Mouse (Mus musculus) hindbrain, embryonic 11.5 days (tissue): ENCODE results near the gene Hist1h4k. TPM values are rescaled to one million over a fixed set of nuclear protein-coding genes. Genes with fewer than 3 reads are reported as not detected.

ENCODE experiments used
- ATAC-seq: fragments of 200-750 bp; cut with Nextera tagmentation; 2 replicates; pipeline ENCODE4 v1.8.0; 2017; ENCODE audit warnings: mild to moderate bottlenecking, moderate TSS enrichment, moderate library complexity; ENCODE audit not compliant: low FRiP score
- DNase-seq: peaks from one replicate; pipeline ENCODE4 v3.0.0-alpha.2; 2015; ENCODE audit warnings: low spot score
- H3K27ac ChIP-seq: fragments of 300-500 bp; sonication (generic); 2 replicates; pipeline ENCODE4 v1.5.1; 2014; ENCODE audit warnings: mild to moderate bottlenecking, low read depth, low read length
- H3K27me3 ChIP-seq: fragments of 300-500 bp; sonication (generic); 2 replicates; pipeline ENCODE4 v1.6.1; 2014; ENCODE audit warnings: mild to moderate bottlenecking, low read length, moderate library complexity, mixed read lengths; ENCODE audit not compliant: control insufficient read depth, insufficient read depth
- H3K36me3 ChIP-seq: fragments of 300-500 bp; sonication (generic); 2 replicates; pipeline ENCODE4 v1.6.1; 2014; ENCODE audit warnings: mild to moderate bottlenecking, low read length, moderate library complexity, mixed read lengths; ENCODE audit not compliant: control insufficient read depth, insufficient read depth
- H3K4me1 ChIP-seq: fragments of 300-500 bp; sonication (generic); replicated peaks from 2 replicates; pipeline ENCODE4 v1.6.1; 2014; ENCODE audit warnings: low read length, mixed read lengths; ENCODE audit not compliant: control insufficient read depth, insufficient read depth
- H3K4me2 ChIP-seq: fragments of 300-500 bp; sonication (generic); replicated peaks from 2 replicates; pipeline ENCODE4 v1.6.1; 2014; ENCODE audit warnings: mild to moderate bottlenecking, low read depth, low read length
- H3K4me3 ChIP-seq: fragments of 300-500 bp; sonication (generic); 2 replicates; pipeline ENCODE4 v1.5.1; 2014; ENCODE audit warnings: low read depth, low read length
- H3K9ac ChIP-seq: fragments of 300-500 bp; sonication (generic); 2 replicates; pipeline ENCODE4 v1.6.1; 2014; ENCODE audit warnings: low read depth, low read length
- H3K9me3 ChIP-seq: fragments of 300-500 bp; sonication (generic); 2 replicates; pipeline ENCODE4 v1.6.1; 2016; ENCODE audit warnings: low read length; ENCODE audit not compliant: control insufficient read depth
- WGBS: fragments of 180-500 bp; shearing (Covaris S2); extraction: QIAGEN DNeasy Blood & Tissue Kit; methylation state at CpG from one replicate; pipeline ENCODE4 v1.1.7; 2014; 5-methylcytosine and 5-hydroxymethylcytosine counted together
- polyA plus RNA-seq: library from polyadenylated mRNA; unstranded; fragments of >200 nt; fragmentation: Nextera tagmentation; extraction: Ambion mirVana; gene quantifications from 2 replicates; pipeline ENCODE4 v1.2.1, GENCODE M21; 2014

Hist1h4k gene
- polyA plus RNA-seq, 1 experiment from 2014 or later = 2.4 TPM

DNA sequence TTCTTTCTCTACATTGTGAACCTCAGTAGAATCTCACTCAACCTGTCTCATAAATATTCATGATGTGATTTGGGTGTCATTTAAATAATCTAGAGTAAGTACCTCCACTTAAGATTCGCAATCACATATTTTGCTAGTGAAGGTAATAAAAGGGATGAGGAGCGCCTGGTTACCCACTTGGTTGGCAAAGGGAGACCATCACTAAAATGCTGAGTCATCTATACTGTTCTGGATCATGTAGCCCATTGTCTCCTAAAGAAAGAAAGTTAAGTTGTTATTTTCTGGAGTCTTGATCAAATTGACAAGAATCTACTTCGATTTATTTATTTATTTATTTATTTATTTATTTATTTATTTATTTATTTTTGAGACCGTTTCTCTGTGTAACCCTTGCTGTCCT lies 43.6 kb downstream of the Hist1h4k start:
- Histone ChIP-seq H3K4me1 (no peaks in the 10 kb centered on the region), H3K27me3 (no peaks in the 10 kb centered on the region), H3K36me3 (no peaks in the 10 kb centered on the region), H3K9me3 (no peaks in the 10 kb centered on the region), H3K4me2 (no peak overlapping the region), H3K27ac (no peak overlapping the region), H3K9ac (no peak overlapping the region), H3K4me3 (no peak overlapping the region)
- ATAC-seq (no peak), DNase-seq (no peak)
- 80% methylated on average over 4 of the region's 4 CpGs for WGBS

Other genes with a start within 250 kb of the Hist1h4k start
- 3.7 and 5.1 TPM in 2 replicates for gene Gm11273, start 249.1 kb downstream of the Hist1h4k start, polyA plus RNA-seq
- gene Zkscan8, start 219.4 kb downstream of the Hist1h4k start, polyA plus RNA-seq = 9.8 and 11.0 TPM in 2 replicates
- gene Olfr1366, start 207.7 kb downstream of the Hist1h4k start, polyA plus RNA-seq = 0.05 and 0.25 TPM in 2 replicates
- 0.17 TPM in 1 of 2 replicates, not detected in the other for gene Olfr1535, start 190.6 kb downstream of the Hist1h4k start, polyA plus RNA-seq
- not detected in 2 replicates for gene Olfr1364, start 168.7 kb downstream of the Hist1h4k start, polyA plus RNA-seq
- gene Olfr1362, start 136.5 kb downstream of the Hist1h4k start, polyA plus RNA-seq = not detected in 2 replicates
- gene Olfr11, start 108.0 kb downstream of the Hist1h4k start, polyA plus RNA-seq = not detected in 2 replicates
- gene Olfr1361, start 87.1 kb downstream of the Hist1h4k start, polyA plus RNA-seq = not detected in 2 replicates
- gene Olfr1360, start 73.1 kb downstream of the Hist1h4k start, polyA plus RNA-seq = not detected in 2 replicates
- not detected in 2 replicates for gene Olfr1359, start 52.4 kb downstream of the Hist1h4k start, polyA plus RNA-seq
- 2.1 and 3.0 TPM in 2 replicates for gene Hist1h2bl, start 34.4 kb downstream of the Hist1h4k start, polyA plus RNA-seq
- gene Hist1h2ai, start 34.1 kb downstream of the Hist1h4k start, polyA plus RNA-seq = 17.3 and 25.6 TPM in 2 replicates
- 12.7 and 20.0 TPM in 2 replicates for gene Hist1h3h, start 32.8 kb downstream of the Hist1h4k start, polyA plus RNA-seq
- 4.2 and 4.3 TPM in 2 replicates for gene Hist1h2bm, start 28.5 kb downstream of the Hist1h4k start, polyA plus RNA-seq
- gene Hist1h4j, start 15.4 kb downstream of the Hist1h4k start, polyA plus RNA-seq = 0.94 and 1.4 TPM in 2 replicates
- gene Hist1h2ak, start 3.3 kb upstream of the Hist1h4k start, polyA plus RNA-seq = 4.9 and 6.5 TPM in 2 replicates
- 0.67 and 2.2 TPM in 2 replicates for gene Hist1h2bn, start 3.6 kb upstream of the Hist1h4k start, polyA plus RNA-seq
- gene Hist1h1b, start 30.1 kb upstream of the Hist1h4k start, polyA plus RNA-seq = 19.1 TPM in 2 replicates
- 232 and 252 TPM in 2 replicates for gene Hist1h3i, start 32.9 kb upstream of the Hist1h4k start, polyA plus RNA-seq
- 1.4 and 8.5 TPM in 2 replicates for gene Hist1h2an, start 36.7 kb upstream of the Hist1h4k start, polyA plus RNA-seq
- 2.2 and 2.9 TPM in 2 replicates for gene Hist1h2bp, start 37.0 kb upstream of the Hist1h4k start, polyA plus RNA-seq
- gene Hist1h2bq, start 59.7 kb upstream of the Hist1h4k start, polyA plus RNA-seq = 17.8 and 18.7 TPM in 2 replicates
- 2.1 TPM in 1 of 2 replicates, not detected in the other for gene Hist1h2ao, start 60.0 kb upstream of the Hist1h4k start, polyA plus RNA-seq
- gene Hist1h4m, start 61.2 kb upstream of the Hist1h4k start, polyA plus RNA-seq = not detected in 2 replicates
- gene Hist1h4n, start 81.7 kb upstream of the Hist1h4k start, polyA plus RNA-seq = 13.4 and 14.6 TPM in 2 replicates
- gene Hist1h2ap, start 83.0 kb upstream of the Hist1h4k start, polyA plus RNA-seq = 4,676 and 4,856 TPM in 2 replicates
- 18.1 and 18.6 TPM in 2 replicates for gene Hist1h2br, start 83.2 kb upstream of the Hist1h4k start, polyA plus RNA-seq
- gene Zfp184, start 194.6 kb upstream of the Hist1h4k start, polyA plus RNA-seq = 25.7 and 27.8 TPM in 2 replicates
- gene Pom121l2, start 230.7 kb upstream of the Hist1h4k start, polyA plus RNA-seq = 0.11 TPM in 2 replicates